Mouse (Mus musculus) heart, adult 2 months (tissue): ENCODE results near the gene Pdzd2. TPM values are rescaled to one million over a fixed set of nuclear protein-coding genes. Genes with fewer than 3 reads are reported as not detected.
A peak's percentile ranks its signal among the peaks of the same experiment; 100 is the strongest.

ENCODE experiments used
- DNase-seq, 2 experiments: peaks; one replicate each; pipeline ENCODE4 v3.0.0; 2021
- H3K27ac ChIP-seq: fragments of 200-600 bp; 2 replicates; pipeline ENCODE4 v1.8.1; 2022
- H3K27me3 ChIP-seq: fragments of 200-500 bp; 2 replicates; pipeline ENCODE4 v1.6.1; 2012; ENCODE audit warnings: mild to moderate bottlenecking, low read length, inconsistent platforms, mixed read lengths; ENCODE audit not compliant: control insufficient read depth, insufficient read depth
- H3K36me3 ChIP-seq: fragments of 200-500 bp; 2 replicates; pipeline ENCODE4 v1.6.1; 2012; ENCODE audit warnings: low read length, inconsistent platforms; ENCODE audit not compliant: control insufficient read depth, insufficient read depth
- H3K4me1 ChIP-seq: fragments of 200-500 bp; 2 replicates; pipeline ENCODE4 v1.6.1; 2011; ENCODE audit warnings: low read length; ENCODE audit not compliant: control insufficient read depth, insufficient read depth
- H3K4me3 ChIP-seq: fragments of 200-600 bp; 2 replicates; pipeline ENCODE4 v1.8.1; 2022
- H3K79me2 ChIP-seq: fragments of 200-500 bp; replicated peaks from 2 replicates; pipeline ENCODE4 v1.6.1; 2012; ENCODE audit warnings: mild to moderate bottlenecking, inconsistent platforms, low read length, moderate library complexity, mixed read lengths; ENCODE audit not compliant: control insufficient read depth, insufficient read depth
- H3K9ac ChIP-seq: fragments of 200-500 bp; 2 replicates; pipeline ENCODE4 v1.6.1; 2012; ENCODE audit warnings: low read depth, mild to moderate bottlenecking, control low read depth, inconsistent platforms, low read length, mixed read lengths
- CTCF ChIP-seq: fragments of 200-600 bp; IDR thresholded peaks from 2 replicates; pipeline ENCODE4 v1.8.1; 2022; ENCODE audit warnings: antibody characterized with exemption, mild to moderate bottlenecking, moderate library complexity
- EP300 ChIP-seq: fragments of 200-500 bp; IDR thresholded peaks from 2 replicates; pipeline ENCODE4 v1.6.1; 2011; ENCODE audit warnings: low read depth, low read length, control low read depth; ENCODE audit not compliant: insufficient read depth
- POLR2A ChIP-seq: fragments of 200-500 bp; IDR thresholded peaks from 2 replicates; pipeline ENCODE4 v1.6.1; 2011; ENCODE audit warnings: mild to moderate bottlenecking, low read depth, low read length, control low read depth; ENCODE audit not compliant: insufficient read depth
- WGBS: fragments of 180-500 bp; shearing (Covaris S2); methylation state at CpG from one replicate; pipeline ENCODE4 v1.1.7; 2018; 5-methylcytosine and 5-hydroxymethylcytosine counted together
- intact Hi-C: fragments of 180-260 bp; cut with DNase I; formaldehyde crosslinking; loops from one replicate; pipeline ENCODE4 v1.15.1; 2025
- polyA plus RNA-seq: library from polyadenylated mRNA; depleted of rRNA; stranded (reverse); fragments of >200 nt; gene quantifications from 2 replicates; pipeline ENCODE4 v1.2.3, GENCODE M21; 2012
- total RNA-seq, 2 experiments: library from RNA; stranded (reverse); gene quantifications; 2 replicates each; pipeline ENCODE4 v1.2.3; 2021

Gene Pdzd2
- total and polyA plus RNA-seq, 3 experiments: 15.0 to 83.9 (median 78.9) TPM

GRCm38 (mm10) chr15:12439351-12439751 is 300.4 kb downstream of the Pdzd2 start:
- H3K36me3 ChIP-seq: no peaks in the 10 kb centered on the region; the same call in 1 of the 2 replicates
- no peak overlapping the region for H3K4me3 ChIP-seq
- 26% methylated on average over 6 of the region's 6 CpGs for WGBS
- no peak for TF ChIP-seq CTCF
- no peak for TF ChIP-seq EP300
- TF ChIP-seq POLR2A: no peak
- no peaks in the 10 kb centered on the region for H3K27me3 ChIP-seq
- peak overlapping the region; percentile 1 for H3K27ac ChIP-seq
- no peak overlapping the region for H3K9ac ChIP-seq
- peaks cover 11% of the 10 kb centered on the region for H3K4me1 ChIP-seq
- DNase-seq: no peak
- H3K79me2 ChIP-seq: no peaks in the 10 kb centered on the region
- intact Hi-C loops: loop anchor here (1.0 to 5.0 kb wide), 3 partner anchors 12 to 108 kb away; no protein-coding TSS in a partner anchor

DNA sequence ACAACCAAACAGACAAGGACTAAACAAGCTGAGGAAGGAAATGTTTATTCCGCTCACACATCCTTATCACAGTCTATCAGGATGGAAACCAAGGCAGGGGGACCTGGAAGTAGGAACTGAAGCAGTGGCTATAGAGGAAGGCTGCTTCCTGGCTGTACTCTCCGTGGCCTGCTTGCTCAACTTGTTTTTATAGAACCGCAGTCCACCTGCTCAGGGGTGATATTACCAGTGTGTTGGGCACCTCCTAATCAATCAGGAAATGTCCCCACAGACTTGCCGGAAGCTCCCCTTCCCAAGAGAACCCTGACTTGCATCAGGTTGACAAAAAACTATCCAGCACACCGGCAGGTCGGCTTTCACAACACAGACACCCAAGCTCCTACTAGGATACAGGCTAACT is 301.0 kb downstream of the Pdzd2 start:
- no peak overlapping the region for H3K9ac ChIP-seq
- 59% methylated on average over 6 of the region's 6 CpGs for WGBS
- TF ChIP-seq CTCF: no peak
- no peak for TF ChIP-seq POLR2A
- no peak for TF ChIP-seq EP300
- intact Hi-C loops: loop anchor here (1.0 to 5.0 kb wide), 3 partner anchors 13 to 109 kb away; no protein-coding TSS in a partner anchor
- peak overlapping the region; percentile 1 for H3K27ac ChIP-seq
- H3K4me1 ChIP-seq: peaks cover 11% of the 10 kb centered on the region
- H3K27me3 ChIP-seq: no peaks in the 10 kb centered on the region
- no peaks in the 10 kb centered on the region for H3K79me2 ChIP-seq
- no peak for DNase-seq
- no peaks in the 10 kb centered on the region; the same call in 1 of the 2 replicates for H3K36me3 ChIP-seq
- H3K4me3 ChIP-seq: no peak overlapping the region

DNA sequence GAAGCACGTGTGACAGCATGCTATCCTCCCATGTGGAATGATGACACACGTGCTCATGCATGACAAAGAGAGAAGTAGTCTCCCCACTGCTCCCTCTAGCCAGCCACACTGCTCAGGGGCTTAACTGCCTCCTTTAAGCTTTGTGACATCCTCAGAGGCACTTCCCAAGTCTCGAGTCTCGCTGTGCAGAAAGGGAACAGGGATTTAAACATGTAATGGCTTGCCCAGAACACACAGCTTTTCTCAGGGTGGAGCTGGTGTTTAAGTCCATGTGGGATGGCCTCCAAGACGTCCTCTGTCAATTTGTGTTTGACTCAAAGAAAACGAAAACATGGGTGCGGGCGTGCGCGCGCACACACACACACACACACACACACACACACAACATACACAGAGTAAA is 301.6 kb downstream of the Pdzd2 start:
- H3K27ac ChIP-seq: no peak overlapping the region
- intact Hi-C loops: loop anchor here (5.0 kb wide), 2 partner anchors 54 to 109 kb away; no protein-coding TSS in a partner anchor
- no peak overlapping the region for H3K4me3 ChIP-seq
- H3K27me3 ChIP-seq: no peaks in the 10 kb centered on the region
- TF ChIP-seq EP300: no peak
- no peak for TF ChIP-seq POLR2A
- no peak for TF ChIP-seq CTCF
- H3K4me1 ChIP-seq: peaks cover 13% of the 10 kb centered on the region
- H3K9ac ChIP-seq: no peak overlapping the region
- no peaks in the 10 kb centered on the region for H3K79me2 ChIP-seq
- WGBS: 87% methylated on average over 11 of the region's 11 CpGs
- no peaks in the 10 kb centered on the region; the same call in 1 of the 2 replicates for H3K36me3 ChIP-seq
- DNase-seq: no peak

DNA sequence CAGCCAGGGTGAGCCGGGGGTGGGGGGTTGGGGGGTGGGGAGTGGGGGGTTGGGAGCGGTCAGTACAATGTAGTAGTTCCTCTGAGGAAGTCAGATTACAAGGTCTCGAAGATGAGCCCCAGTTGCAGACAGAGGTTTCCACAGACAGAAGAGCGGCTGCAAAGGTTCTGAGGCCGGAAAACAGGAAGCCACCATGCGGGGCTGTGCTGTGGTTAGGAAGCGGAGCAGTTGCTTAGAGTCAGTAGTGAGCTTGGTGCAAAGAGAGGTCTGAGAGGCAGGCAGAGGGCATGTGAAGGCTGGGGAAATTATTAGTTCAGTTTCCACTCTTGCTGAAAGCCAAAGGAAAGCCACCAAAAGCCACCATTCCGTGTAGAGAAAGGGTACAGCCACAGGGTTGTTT is 303.8 kb downstream of the Pdzd2 start:
- intact Hi-C loops: loop anchor here (5.0 kb wide), 2 partner anchors 56 to 111 kb away; no protein-coding TSS in a partner anchor
- Histone ChIP-seq H3K4me1 (peaks cover 16% of the 10 kb centered on the region), H3K27ac (no peak overlapping the region), H3K79me2 (no peaks in the 10 kb centered on the region), H3K27me3 (no peaks in the 10 kb centered on the region), H3K4me3 (no peak overlapping the region), H3K9ac (no peak overlapping the region), H3K36me3 (peaks cover 5% of the 10 kb centered on the region)
- no peak for DNase-seq
- WGBS: 44% methylated on average over 8 of the region's 8 CpGs
- TF ChIP-seq POLR2A (no peak), CTCF (no peak), EP300 (no peak)

DNA sequence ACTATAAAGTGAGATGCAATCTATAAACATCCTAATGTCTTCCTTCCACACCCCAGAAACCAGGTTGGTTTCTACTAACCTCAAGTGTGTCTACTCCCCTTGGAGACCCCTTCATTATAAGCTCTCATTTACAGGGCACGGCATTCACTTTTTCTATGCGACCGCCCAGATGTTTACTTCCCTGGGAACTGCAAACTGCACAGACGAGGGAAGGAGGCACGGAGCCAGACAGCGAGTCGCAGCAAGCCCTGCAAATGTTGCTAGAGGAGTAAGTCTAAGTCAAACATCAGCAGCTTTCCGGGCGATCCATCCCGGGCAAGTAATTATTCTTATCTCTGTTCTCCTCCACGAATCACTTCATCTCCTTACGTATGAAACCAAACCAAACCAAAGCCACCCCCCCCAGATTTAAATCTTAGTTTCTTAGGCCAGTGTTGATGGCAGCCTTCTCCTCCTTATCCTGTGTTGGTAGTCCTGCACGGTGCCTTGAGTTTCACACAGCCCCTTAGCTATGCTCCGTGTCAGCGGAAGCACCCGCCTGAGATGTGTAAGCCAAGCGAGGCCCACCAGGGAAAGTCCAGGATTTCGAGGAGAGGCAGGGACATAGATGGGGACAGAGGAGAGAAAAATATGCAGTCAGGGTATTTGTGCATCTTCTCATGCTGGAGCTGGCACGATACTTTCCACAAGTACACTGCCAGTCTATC is 305.7 kb downstream of the Pdzd2 start:
- Histone ChIP-seq H3K27me3 (no peaks in the 10 kb centered on the region), H3K4me3 (no peak overlapping the region), H3K27ac (no peak overlapping the region; the same call in 1 of the 2 replicates), H3K36me3 (peaks cover 5% of the 10 kb centered on the region), H3K79me2 (no peaks in the 10 kb centered on the region), H3K4me1 (peaks cover 9% of the 10 kb centered on the region), H3K9ac (no peak overlapping the region)
- intact Hi-C loops: no loop called here
- 47% methylated on average over 19 of the region's 19 CpGs for WGBS
- DNase-seq: peak; percentile 41 to 48
- no peak for TF ChIP-seq EP300
- TF ChIP-seq POLR2A: no peak
- TF ChIP-seq CTCF: no peak

DNA sequence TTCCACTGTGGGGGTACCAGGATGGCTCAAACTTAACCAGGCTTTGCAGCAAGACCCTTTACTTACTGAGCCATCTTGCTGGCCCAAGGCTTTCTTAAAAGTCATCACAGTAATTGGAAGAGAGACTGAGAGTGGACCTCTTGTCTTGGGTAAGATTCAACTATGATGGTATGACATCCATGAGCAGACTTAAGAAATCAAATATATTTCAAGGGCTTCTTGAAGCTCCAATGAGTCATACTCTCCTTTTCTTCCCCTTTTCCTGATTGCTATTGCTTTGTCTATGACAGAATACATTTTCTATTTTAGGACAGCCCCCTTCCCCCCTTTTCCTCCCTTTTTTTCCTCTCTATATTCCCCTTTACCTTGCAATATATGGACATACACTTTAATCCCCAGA is 306.8 kb downstream of the Pdzd2 start:
- H3K4me1 ChIP-seq: peaks cover 9% of the 10 kb centered on the region
- no peak for DNase-seq
- H3K27me3 ChIP-seq: no peaks in the 10 kb centered on the region
- TF ChIP-seq CTCF: no peak
- peaks cover 5% of the 10 kb centered on the region for H3K36me3 ChIP-seq
- peaks cover 2% of the 10 kb centered on the region for H3K79me2 ChIP-seq
- no peak overlapping the region for H3K9ac ChIP-seq
- H3K4me3 ChIP-seq: no peak overlapping the region
- intact Hi-C loops: no loop called here
- no peak overlapping the region for H3K27ac ChIP-seq
